Mouse (Mus musculus): ENCODE measurements around the gene Oxsm.

Gene Oxsm

GRCm38 (mm10) chr14:16236466-16236865 lies 13.1 kb downstream of the Oxsm start:
- no peak for DNase-seq

- DNase-seq, result no peak
These were observed 16.1 kb downstream of the Oxsm start for GRCm38 (mm10) chr14:16233515-16233914.

GRCm38 (mm10) chr14:16230581-16230980 lies 19.0 kb downstream of the Oxsm start:
- DNase-seq, result no peak

GRCm38 (mm10) chr14:16229395-16229794 lies 20.2 kb downstream of the Oxsm start:
- no peak for DNase-seq

GRCm38 (mm10) chr14:16219015-16219414 lies 30.6 kb downstream of the Oxsm start:
- DNase-seq, result no peak

- no peak for DNase-seq
These were observed 41.9 kb downstream of the Oxsm start for GRCm38 (mm10) chr14:16207722-16208121.

GRCm38 (mm10) chr14:16201673-16202072 lies 47.9 kb downstream of the Oxsm start:
- DNase-seq, result no peak

GRCm38 (mm10) chr14:16200969-16201638 lies 48.5 kb downstream of the Oxsm start:
- DNase-seq, result no peak

GRCm38 (mm10) chr14:16200220-16200912 lies 49.2 kb downstream of the Oxsm start:
- DNase-seq, result no peak

GRCm38 (mm10) chr14:16196518-16196917 lies 53.1 kb downstream of the Oxsm start:
- no peak for DNase-seq

GRCm38 (mm10) chr14:16195486-16195885 lies 54.1 kb downstream of the Oxsm start:
- DNase-seq, result no peak

- no peak for DNase-seq
These were observed 55.5 kb downstream of the Oxsm start for GRCm38 (mm10) chr14:16194125-16194524.

- DNase-seq, result no peak
These were observed 60.5 kb downstream of the Oxsm start for GRCm38 (mm10) chr14:16189142-16189541.
